13 mouse cellular contexts compared by ENCODE assay signal in the genomic region with DNA sequence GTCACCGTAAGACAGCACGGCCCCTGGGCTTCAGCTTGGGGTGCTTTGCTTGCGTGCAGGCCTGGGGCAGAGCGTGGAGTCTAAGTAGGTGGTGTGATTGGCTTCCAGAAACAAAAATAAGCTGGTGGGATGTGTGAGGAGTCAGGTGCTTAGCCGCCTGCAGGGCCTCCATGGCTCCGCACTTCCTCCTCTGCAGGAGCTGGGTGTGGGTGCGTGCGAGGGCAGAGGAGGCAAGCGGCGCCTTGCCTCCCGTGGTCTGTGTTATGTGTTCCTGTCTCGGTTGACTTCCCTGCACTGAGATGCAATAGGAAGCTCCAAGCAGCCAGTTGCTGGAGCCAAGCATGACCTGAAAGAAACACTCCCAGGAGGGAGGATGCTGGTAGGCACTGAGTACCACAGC. TPM values are rescaled to one million over a fixed set of nuclear protein-coding genes. Genes with fewer than 3 reads are reported as not detected.
DNase-seq lines count a peak whose midpoint lies in the region; ATAC-seq lines count a peak whose summit lies in the region.
"Had no signal": no experiment of that assay in that cellular context is flagged by ENCODE, and none has a peak within 500 bp of the region (broad histone marks: within the 10 kb centered on the region; RNA-seq: fewer than 3 reads in every experiment).

No protein-coding gene starts in this region.

- no peaks in the 10 kb centered on the region for H3K9me3 ChIP-seq in kidney, embryonic 15.5 days (replicated peaks)
- no peaks in the 10 kb centered on the region for H3K9me3 ChIP-seq in neural tube, embryonic 14.5 days (ENCODE audit: control insufficient read depth, low read length)
- 0 out of 2 replicates have a peak, but pooled peaks cover 5% of the 10 kb centered on the region for H3K9me3 ChIP-seq in hindbrain, embryonic 12.5 days (replicated peaks)
- H3K9me3 ChIP-seq: heart, embryonic 10.5 days; liver, embryonic 13.5 days had no signal

- no peak overlapping the region for H3K4me3 ChIP-seq in kidney, embryonic 15.5 days (replicated peaks)
- no peak overlapping the region for H3K4me3 ChIP-seq in neural tube, embryonic 14.5 days (ENCODE audit: low read depth, low read length)
- H3K4me3 ChIP-seq in hindbrain, embryonic 12.5 days, result no peak overlapping the region
- H3K4me3 ChIP-seq: heart, embryonic 10.5 days; liver, embryonic 13.5 days; myocyte had no signal

- DNase-seq in kidney, adult 11 months, result no peak
- no peak for DNase-seq in neural tube, embryonic 10.5 days (ENCODE audit: extremely low spot score, low spot score)
- peak; percentile 59 to 64 for DNase-seq in left cerebral cortex, postnatal 25 days (ENCODE audit: low spot score in 2 of 2)
- DNase-seq in urinary bladder, adult 2 months (ENCODE audit: low spot score), result no peak
- DNase-seq: cerebellum, adult 8-10 months; heart, postnatal 4 days; liver, embryonic 13.5 days had no signal

- whole genome bisulfite sequencing in kidney, embryonic 15.5 days, result 61% methylated on average over 12 of the region's 12 CpGs
- WGBS in neural tube, embryonic 14.5 days, result 79% methylated on average over 12 of the region's 12 CpGs
- 78% methylated on average over 12 of the region's 12 CpGs for WGBS in hindbrain, embryonic 12.5 days

- peak; percentile 12; the same call in 1 of the 2 replicates for ATAC-seq in kidney, embryonic 15.5 days (replicated peaks; ENCODE audit: low FRiP score)
- no peak for ATAC-seq in neural tube, embryonic 14.5 days (ENCODE audit: low read depth)
- no peak for ATAC-seq in hindbrain, embryonic 12.5 days (ENCODE audit: low FRiP score)
- ATAC-seq: activated CD4-positive, CD25-positive, alpha-beta regulatory T cell, adult 4 months had no signal

- H3K27ac ChIP-seq in kidney, embryonic 15.5 days, result no peak overlapping the region
- no peak overlapping the region for H3K27ac ChIP-seq in neural tube, embryonic 14.5 days (ENCODE audit: low read depth, low read length)
- no peak overlapping the region for H3K27ac ChIP-seq in hindbrain, embryonic 12.5 days
- H3K27ac ChIP-seq: heart, embryonic 10.5 days; liver, embryonic 13.5 days had no signal

- H3K4me2 ChIP-seq in kidney, embryonic 15.5 days, result no peak overlapping the region
- H3K4me2 ChIP-seq in neural tube, embryonic 14.5 days (ENCODE audit: low read depth, low read length), result no peak overlapping the region
- H3K4me2 ChIP-seq in hindbrain, embryonic 12.5 days (replicated peaks), result no peak overlapping the region
- H3K4me2 ChIP-seq: liver, embryonic 13.5 days had no signal

- H3K9ac ChIP-seq in kidney, embryonic 15.5 days, result no peak overlapping the region
- 0 out of 2 replicates have a peak overlapping the region, but pooled peaks have one; percentile 4 for H3K9ac ChIP-seq in neural tube, embryonic 14.5 days (replicated peaks; ENCODE audit: low read depth, low read length)
- no peak overlapping the region for H3K9ac ChIP-seq in hindbrain, embryonic 12.5 days
- H3K9ac ChIP-seq: liver, embryonic 13.5 days had no signal

- peaks cover 28% of the 10 kb centered on the region for H3K4me1 ChIP-seq in kidney, embryonic 15.5 days
- H3K4me1 ChIP-seq in neural tube, embryonic 14.5 days (ENCODE audit: control insufficient read depth, insufficient read depth, low read length), result peaks cover 5% of the 10 kb centered on the region; the same call in 1 of the 2 replicates
- peaks cover 5% of the 10 kb centered on the region for H3K4me1 ChIP-seq in hindbrain, embryonic 12.5 days

- intact Hi-C loops in left cerebral cortex, postnatal 25 days (cut with DNase I), result no loop called here

- no peaks in the 10 kb centered on the region for H3K36me3 ChIP-seq in kidney, embryonic 15.5 days
- H3K36me3 ChIP-seq in neural tube, embryonic 14.5 days (ENCODE audit: control insufficient read depth, insufficient read depth, low read length), result no peaks in the 10 kb centered on the region
- no peaks in the 10 kb centered on the region for H3K36me3 ChIP-seq in hindbrain, embryonic 12.5 days
- H3K36me3 ChIP-seq: heart, embryonic 10.5 days; liver, embryonic 13.5 days had no signal

- H3K27me3 ChIP-seq in kidney, embryonic 15.5 days, result peaks cover 27% of the 10 kb centered on the region
- H3K27me3 ChIP-seq in neural tube, embryonic 14.5 days (ENCODE audit: control insufficient read depth, insufficient read depth, low read length), result peaks cover 14% of the 10 kb centered on the region; the same call in 1 of the 2 replicates
- peaks cover 29% of the 10 kb centered on the region for H3K27me3 ChIP-seq in hindbrain, embryonic 12.5 days

RNA-seq across cellular contexts. Expression of a gene that starts 15.9 kb away (rescaled TPM):
- polyA plus RNA-seq in kidney, embryonic 15.5 days (2015; fragmentation: Nextera tagmentation; extraction: Ambion mirVana), result 2.1 TPM in 2 replicates
- polyA plus RNA-seq in neural tube, embryonic 14.5 days (2014; fragmentation: Nextera tagmentation; extraction: Ambion mirVana), result 2.6 and 2.9 TPM in 2 replicates
- total RNA-seq in left cerebral cortex, postnatal 25 days (2021), result 10 to 100 TPM; 16.0 to 18.0 TPM
- 1.8 and 2.1 TPM in 2 replicates for polyA plus RNA-seq in hindbrain, embryonic 12.5 days (2016; fragmentation: Nextera tagmentation; extraction: Ambion mirVana)
- 1.2 TPM in 2 replicates for polyA plus RNA-seq in urinary bladder, adult 2 months (2012; rRNA removed)

RNA-seq across cellular contexts. Expression of a gene that starts 35.0 kb away (rescaled TPM):
- polyA plus RNA-seq in kidney, embryonic 15.5 days (2015; fragmentation: Nextera tagmentation; extraction: Ambion mirVana), result 21.5 and 25.0 TPM in 2 replicates
- polyA plus RNA-seq in neural tube, embryonic 14.5 days (2014; fragmentation: Nextera tagmentation; extraction: Ambion mirVana), result 17.6 and 18.4 TPM in 2 replicates
- total RNA-seq in left cerebral cortex, postnatal 25 days (2021), result 10 to 100 TPM; 20.5 to 22.4 TPM
- 22.8 and 25.7 TPM in 2 replicates for polyA plus RNA-seq in hindbrain, embryonic 12.5 days (2016; fragmentation: Nextera tagmentation; extraction: Ambion mirVana)
- polyA plus RNA-seq in urinary bladder, adult 2 months (2012; rRNA removed), result 14.5 and 14.8 TPM in 2 replicates

RNA-seq across cellular contexts. Expression of a gene that starts 37.6 kb away (rescaled TPM):
- 25.7 and 29.3 TPM in 2 replicates for polyA plus RNA-seq in kidney, embryonic 15.5 days (2015; fragmentation: Nextera tagmentation; extraction: Ambion mirVana)
- polyA plus RNA-seq in neural tube, embryonic 14.5 days (2014; fragmentation: Nextera tagmentation; extraction: Ambion mirVana), result 26.1 and 29.8 TPM in 2 replicates
- total RNA-seq in left cerebral cortex, postnatal 25 days (2021), result 10 to 100 TPM; 43.4 to 50.4 TPM
- 31.3 and 31.7 TPM in 2 replicates for polyA plus RNA-seq in hindbrain, embryonic 12.5 days (2016; fragmentation: Nextera tagmentation; extraction: Ambion mirVana)
- polyA plus RNA-seq in urinary bladder, adult 2 months (2012; rRNA removed), result 21.0 and 24.3 TPM in 2 replicates

Comparison
In these comparisons a context has a peak if more than half of its experiments do, and no peak if none do; other contexts are left out.
1. DNase-seq: peak in left cerebral cortex, postnatal 25 days (2 of 2); none in kidney, adult 11 months (single experiment), neural tube, embryonic 10.5 days (single experiment) and urinary bladder, adult 2 months (single experiment).